Mouse (Mus musculus) gonadal fat pad, adult 2 months (tissue): ENCODE data around the gene Ppm1h. TPM values are rescaled to one million over a fixed set of nuclear protein-coding genes. Genes with fewer than 3 reads are reported as not detected.
"Not testable (repeated sequence)": the region's sequence is repeated elsewhere in the genome, so short reads cannot be mapped to it uniquely, and the experiment has no call there.

Experiments
- DNase-seq: peaks from one replicate; pipeline ENCODE4 v3.0.0-alpha.2; 2012; ENCODE audit warnings: low read depth
- polyA plus RNA-seq: library from polyadenylated mRNA; depleted of rRNA; stranded (reverse); fragments of >200 nt; gene quantifications from 2 replicates; pipeline ENCODE4 v1.2.3, GENCODE M21; 2012

Gene Ppm1h
- polyA plus RNA-seq, 1 experiment, result 9.4 TPM

GRCm38 (mm10) chr10:122926275-122926674 lies 247.7 kb downstream of the Ppm1h start:
- DNase-seq, result no peak

GRCm38 (mm10) chr10:122930520-122930919 lies 252.0 kb downstream of the Ppm1h start:
- DNase-seq, result no peak

DNA sequence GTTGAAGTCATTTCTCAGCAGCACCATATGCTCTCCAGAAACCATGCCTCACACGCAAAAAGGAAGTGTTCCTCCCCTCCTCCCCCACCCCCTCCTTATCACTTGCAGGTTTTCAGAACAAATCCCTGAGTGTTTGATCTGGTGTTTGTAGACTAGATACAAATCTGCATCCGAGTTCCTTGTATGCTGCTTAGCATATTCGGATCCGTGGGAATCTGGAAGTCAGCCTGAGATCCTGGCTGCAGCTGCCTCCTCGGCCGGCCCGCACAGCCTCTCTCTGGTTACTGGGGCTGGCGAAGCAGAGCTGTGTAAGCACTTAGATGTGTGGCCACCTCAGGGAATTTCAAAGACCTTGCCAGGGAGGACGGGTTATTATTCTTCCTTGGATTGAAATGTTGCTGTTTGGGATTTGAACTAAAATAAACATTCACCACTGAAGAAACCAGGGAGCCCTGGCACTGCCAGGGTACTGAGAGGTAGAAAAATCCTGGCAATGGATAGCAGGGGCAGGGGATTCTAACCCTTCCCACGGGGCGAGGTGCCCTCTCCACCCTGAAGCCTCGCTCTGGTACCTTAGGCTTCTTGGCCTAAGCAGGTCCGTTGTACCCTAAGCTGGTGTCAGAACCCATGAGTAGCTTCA lies 252.8 kb downstream of the Ppm1h start:
- no peak for DNase-seq

- DNase-seq, result no peak
Measured at GRCm38 (mm10) chr10:122931851-122932550, 253.4 kb downstream of the Ppm1h start.

- DNase-seq, result no peak
Measured at GRCm38 (mm10) chr10:122933053-122933838, 254.7 kb downstream of the Ppm1h start.

- not testable (repeated sequence) for DNase-seq
Measured at GRCm38 (mm10) chr10:122935406-122935805, 256.8 kb downstream of the Ppm1h start.

- DNase-seq, result not testable (repeated sequence)
Measured at GRCm38 (mm10) chr10:122937380-122937779, 258.8 kb downstream of the Ppm1h start.

DNA sequence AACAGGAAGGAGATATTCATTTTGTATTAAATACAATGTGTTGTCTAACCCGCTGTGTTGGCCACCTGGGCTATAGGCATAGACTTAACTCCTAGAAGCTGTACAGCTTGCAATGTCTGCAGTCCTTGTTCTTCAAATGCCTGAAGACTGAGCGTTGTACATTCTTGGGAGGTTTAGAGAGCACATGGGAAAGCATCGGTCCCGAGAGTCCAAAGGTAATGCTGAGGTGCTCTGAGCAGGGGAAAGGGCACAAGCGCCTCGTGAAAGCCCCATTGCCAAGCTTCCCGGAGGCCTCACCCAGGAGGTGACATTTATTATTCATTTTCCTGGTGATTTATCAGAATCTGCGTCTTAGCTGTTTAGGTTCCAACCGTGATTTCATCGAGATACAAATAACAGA lies 261.0 kb downstream of the Ppm1h start:
- no peak for DNase-seq

DNA sequence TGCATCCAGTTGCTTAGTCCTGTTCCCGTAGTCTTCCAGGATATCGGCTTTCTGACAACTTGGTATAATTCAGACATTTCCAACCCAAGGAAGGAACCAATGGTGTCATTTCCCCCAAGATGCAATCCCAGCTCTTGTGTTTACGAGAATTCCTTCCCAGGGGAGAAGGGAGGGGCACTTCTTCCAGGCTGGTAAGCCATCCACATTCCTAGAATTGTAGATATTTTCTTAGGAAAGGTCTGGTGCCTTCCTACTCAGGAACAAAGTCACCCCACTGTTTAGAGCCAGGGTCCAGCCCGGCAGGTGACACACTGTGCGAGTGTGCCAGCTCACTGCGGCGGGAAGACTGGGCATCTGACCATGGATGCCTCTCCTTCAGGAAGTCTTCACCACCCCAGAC lies 264.2 kb downstream of the Ppm1h start:
- no peak for DNase-seq

DNA sequence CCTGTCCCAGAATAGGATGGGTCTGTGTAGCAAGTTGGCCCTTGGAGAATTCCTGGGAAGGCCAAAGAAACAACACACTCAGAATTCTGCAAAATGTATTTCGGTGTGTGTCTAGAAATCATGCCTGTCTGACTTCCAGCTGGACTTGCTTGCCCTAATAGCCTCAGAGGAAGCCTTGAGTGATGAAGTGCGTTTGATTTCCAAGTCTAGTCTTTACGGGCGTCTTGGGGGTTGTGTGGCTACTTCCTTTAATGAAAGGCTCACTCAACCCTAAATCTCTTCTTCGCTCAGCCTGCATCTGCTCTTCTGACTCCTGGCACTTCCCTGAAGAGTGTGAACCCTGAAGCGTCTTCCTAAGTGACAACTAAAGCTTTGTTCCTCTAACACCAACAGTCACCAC lies 265.3 kb downstream of the Ppm1h start:
- DNase-seq, result no peak

- no peak for DNase-seq
Measured at GRCm38 (mm10) chr10:122944888-122945287, 266.3 kb downstream of the Ppm1h start.

DNA sequence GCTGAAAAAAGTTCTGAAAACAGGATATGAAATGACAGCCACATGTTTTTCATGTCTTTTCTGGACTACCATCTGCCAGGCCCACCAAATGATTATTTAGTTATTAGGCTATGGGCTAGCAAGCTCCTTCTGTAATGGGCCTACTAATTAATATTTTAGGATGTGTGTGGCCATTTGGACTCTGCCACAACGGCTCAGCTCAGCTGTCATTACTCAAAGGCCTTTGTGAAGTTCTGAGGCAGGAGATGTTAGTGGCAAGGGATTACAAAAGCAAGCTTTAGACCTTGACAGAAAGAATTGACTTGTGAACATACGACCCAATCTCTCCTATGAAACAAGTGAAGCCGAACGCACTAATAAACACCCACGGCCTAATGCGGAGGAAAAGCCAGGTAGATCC lies 272.4 kb downstream of the Ppm1h start:
- no peak for DNase-seq

DNA sequence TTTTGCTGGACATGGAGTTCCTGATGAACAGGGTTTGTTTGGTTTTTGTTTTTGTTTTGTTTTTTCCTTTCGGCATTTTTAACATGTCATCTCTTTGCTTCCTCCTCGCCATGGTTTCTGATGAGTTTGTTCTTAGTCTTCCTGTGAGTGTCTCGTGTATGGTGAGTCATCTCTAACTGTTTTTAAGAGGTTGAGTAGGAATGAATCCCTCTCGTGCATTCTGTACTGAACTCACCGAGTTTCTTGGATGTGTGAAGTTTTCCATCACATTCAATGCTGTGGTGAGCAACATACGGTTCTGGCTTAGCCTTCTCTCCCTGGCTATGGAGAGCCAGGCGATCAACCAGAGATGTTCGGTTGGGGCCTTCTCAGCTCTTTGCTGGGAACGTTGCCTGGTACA lies 275.0 kb downstream of the Ppm1h start:
- DNase-seq, result no peak

DNA sequence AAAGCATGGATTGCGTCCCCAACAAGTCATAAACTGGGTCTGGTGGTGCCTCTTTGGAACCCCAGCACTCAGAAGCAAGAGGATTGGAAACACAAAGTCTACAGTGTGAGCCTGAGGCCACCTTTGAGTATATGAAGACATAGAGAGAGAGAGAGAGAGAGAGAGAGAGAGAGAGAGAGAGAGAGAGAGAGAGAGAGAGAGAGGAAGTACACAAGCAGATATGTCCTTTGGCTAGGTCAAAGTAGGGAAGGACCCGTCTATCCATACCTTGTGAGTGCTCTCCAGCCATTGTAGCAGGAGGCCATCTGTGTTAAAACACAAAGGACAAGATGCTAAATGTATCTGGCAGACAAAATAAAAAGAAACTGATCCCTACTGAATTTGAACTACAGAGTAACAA lies 279.4 kb downstream of the Ppm1h start:
- DNase-seq, result no peak

DNA sequence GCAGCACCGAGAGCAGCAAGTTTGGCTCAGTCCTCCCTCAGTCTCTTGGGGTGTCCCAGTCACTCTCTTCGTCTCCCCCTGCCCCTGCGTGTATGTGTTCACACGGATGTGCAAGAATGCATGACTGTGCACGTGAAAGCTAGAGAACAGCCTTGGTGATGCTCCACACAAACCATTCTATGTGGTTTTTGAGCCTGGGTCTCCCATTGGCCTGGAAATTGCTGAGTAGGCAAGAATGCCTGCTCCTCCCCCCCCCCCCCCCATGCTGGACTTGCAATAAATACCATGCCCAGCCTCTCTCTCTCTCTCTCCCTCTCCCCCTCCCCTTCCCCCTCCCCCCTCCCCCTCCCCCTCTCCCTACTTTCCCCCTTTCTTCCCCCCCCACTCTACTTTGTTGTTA lies 280.1 kb downstream of the Ppm1h start:
- no peak for DNase-seq

- DNase-seq, result no peak
Measured at GRCm38 (mm10) chr10:122960216-122960615, 281.7 kb downstream of the Ppm1h start.

DNA sequence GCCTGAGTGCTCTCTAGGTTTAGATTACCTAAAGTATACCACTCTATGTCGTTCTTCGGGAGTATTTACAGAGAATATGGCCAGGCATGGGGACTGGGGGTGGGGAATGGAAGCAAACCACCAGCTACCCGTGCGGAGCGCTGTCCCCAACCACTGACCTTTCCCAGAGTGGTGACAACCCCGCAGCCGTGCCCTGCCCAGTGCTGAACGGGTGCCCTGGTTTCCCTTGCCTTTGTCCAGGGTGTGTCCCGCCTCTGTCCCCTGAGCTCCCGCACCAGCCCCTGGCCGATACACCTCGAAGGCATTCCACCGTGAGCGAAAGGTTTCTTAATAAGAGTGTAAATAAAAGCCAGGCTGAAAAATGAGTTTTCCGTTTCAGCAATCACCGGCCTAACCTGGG lies 282.2 kb downstream of the Ppm1h start:
- DNase-seq, result no peak

DNA sequence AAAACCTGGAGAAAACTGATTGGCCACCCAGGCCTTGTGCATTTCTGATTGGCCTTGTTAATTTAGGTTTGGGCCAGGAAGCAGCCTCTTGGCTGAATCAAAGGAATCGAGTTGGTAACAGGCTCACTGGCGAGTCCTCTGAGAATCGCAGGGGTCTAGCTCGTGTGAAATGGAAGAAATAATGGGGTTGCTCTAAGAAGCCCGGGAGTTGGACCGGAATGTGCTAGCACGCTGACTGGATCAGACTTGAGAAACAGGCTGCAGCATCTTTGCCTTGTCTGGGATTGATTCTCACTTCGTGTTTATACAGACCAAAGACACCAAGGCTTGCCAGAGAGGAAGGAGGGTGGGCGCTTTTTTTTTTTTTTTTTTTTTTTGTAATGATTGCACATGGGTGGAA lies 282.9 kb downstream of the Ppm1h start:
- no peak for DNase-seq

- DNase-seq, result no peak
Measured at GRCm38 (mm10) chr10:122962651-122963050, 284.1 kb downstream of the Ppm1h start.

DNA sequence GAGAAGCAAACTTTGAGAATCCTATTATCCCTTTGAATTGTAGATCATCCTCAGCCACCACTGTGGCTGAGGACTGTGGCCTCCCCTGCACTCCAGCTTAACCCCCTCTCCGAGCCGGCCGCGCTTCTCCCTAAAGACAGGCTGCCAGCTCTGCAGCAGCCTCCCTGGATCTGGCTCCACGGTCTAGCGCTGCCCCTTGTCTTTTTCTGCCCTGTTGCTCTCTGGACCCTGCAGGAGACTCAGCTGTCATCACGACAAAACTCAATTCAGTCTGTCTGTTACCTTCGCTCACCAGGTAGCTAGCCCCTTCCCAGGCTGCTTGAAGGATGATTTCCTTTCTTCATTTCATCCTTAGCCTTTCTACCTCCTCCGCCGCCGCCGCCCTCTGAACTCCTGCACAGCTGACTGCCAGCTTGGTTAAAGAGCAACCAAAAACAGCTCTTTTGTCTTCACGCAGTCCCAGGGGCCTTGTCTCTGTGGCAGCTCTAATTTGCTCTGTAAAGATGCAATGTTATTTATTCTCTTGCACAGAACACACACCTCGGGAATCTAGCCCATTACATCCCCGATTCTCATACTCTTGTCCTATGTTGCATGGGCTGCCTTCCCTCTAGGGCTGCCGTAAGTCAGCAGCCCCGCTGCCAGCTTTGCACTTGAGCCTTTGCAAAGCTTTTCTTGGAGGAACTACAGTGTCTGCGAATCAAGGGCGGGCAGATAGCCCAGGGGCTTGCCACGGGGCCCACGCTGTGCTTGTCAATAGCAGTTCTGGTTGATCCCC lies 285.1 kb downstream of the Ppm1h start:
- no peak for DNase-seq

DNA sequence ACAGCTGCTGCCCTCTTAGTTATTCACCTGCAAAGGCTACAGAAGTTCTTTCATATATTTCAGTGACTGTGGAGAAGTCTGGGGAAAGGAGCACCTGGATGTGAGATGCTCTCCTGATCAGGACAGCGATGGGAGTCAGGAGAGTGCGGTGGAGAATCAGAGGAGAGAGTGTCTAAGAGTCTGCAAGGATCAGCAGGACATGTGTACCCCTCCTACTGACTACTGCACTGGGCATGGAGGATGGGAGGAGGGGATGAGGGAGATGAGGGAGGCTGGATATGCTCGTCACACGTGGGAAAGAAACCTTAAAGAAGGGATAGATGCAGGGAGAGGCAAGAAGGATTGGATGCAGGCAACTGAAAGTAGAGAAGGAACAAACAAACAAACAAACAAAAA lies 285.7 kb downstream of the Ppm1h start:
- DNase-seq, result no peak

GRCm38 (mm10) chr10:122965650-122966049 lies 287.1 kb downstream of the Ppm1h start:
- not testable (repeated sequence) for DNase-seq
